Mouse (Mus musculus) right cerebral cortex, postnatal 25 days (tissue): ENCODE measurements at regions not wholly inside any gene's neighbourhood (a gene's known extent, or its start where the extent isn't known, plus 50 kb on each side); places are given as distances from the start of the nearest gene placed in this dataset.

ENCODE experiments used
- DNase-seq: peaks from one replicate; pipeline ENCODE4 v3.0.0; 2022

- DNase-seq, result no peak
Observed at GRCm38 (mm10) chr7:123907946-123908840, 74.5 kb upstream of the Hs3st4 start.

- DNase-seq, result no peak
Observed at GRCm38 (mm10) chr7:123921461-123921860, 61.2 kb upstream of the Hs3st4 start.

GRCm38 (mm10) chr7:123932486-123932885 lies 50.2 kb upstream of the Hs3st4 start:
- DNase-seq, result no peak
